Mouse (Mus musculus) thymus, postnatal 10 days (tissue): ENCODE measurements around the gene Ttyh3.
"Not testable (repeated sequence)": the region's sequence is repeated elsewhere in the genome, so short reads cannot be mapped to it uniquely, and the experiment has no call there.

ENCODE experiments used
- DNase-seq, 2 experiments: peaks; one replicate each; pipeline ENCODE4 v3.0.0; 2021; ENCODE audit warnings: low spot score in 2 of 2

Ttyh3 gene

GRCm38 (mm10) chr5:140648519-140649100 is at the start of gene Ttyh3:
TSS of gene Ttyh3 (minus strand) at chr5:140649031.
- DNase-seq = peak; percentile 52 to 55

- DNase-seq = no peak
Measured at GRCm38 (mm10) chr5:140695987-140696386, 47.2 kb upstream of the Ttyh3 start.

GRCm38 (mm10) chr5:140688434-140688833 is 39.6 kb upstream of the Ttyh3 start:
- DNase-seq = no peak

GRCm38 (mm10) chr5:140684343-140685148 is 35.7 kb upstream of the Ttyh3 start:
- no peak for DNase-seq

- DNase-seq = no peak
Measured at GRCm38 (mm10) chr5:140682113-140682512, 33.3 kb upstream of the Ttyh3 start.

GRCm38 (mm10) chr5:140680950-140681349 is 32.1 kb upstream of the Ttyh3 start:
- DNase-seq = no peak

GRCm38 (mm10) chr5:140680051-140680450 is 31.2 kb upstream of the Ttyh3 start:
- no peak for DNase-seq

DNA sequence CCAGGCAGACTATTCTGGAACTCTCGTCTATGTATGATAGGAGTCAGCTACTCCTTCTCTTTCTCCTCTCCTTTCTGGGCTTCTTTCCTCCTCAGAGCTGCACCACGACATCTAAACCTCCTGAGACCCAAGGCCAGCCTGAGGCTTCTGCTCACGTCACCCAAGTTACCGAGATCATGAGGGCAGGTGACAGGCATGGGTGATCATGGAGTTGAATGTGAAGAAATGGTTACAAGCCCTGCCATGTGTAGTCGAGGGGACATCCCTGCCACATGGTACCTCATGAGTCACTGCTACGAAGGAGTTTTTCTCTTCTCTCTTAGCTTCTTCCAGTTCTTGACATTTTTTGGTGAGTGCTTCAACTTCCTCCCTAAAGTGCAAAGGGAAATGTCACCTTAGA is 28.3 kb upstream of the Ttyh3 start:
- no peak for DNase-seq

DNA sequence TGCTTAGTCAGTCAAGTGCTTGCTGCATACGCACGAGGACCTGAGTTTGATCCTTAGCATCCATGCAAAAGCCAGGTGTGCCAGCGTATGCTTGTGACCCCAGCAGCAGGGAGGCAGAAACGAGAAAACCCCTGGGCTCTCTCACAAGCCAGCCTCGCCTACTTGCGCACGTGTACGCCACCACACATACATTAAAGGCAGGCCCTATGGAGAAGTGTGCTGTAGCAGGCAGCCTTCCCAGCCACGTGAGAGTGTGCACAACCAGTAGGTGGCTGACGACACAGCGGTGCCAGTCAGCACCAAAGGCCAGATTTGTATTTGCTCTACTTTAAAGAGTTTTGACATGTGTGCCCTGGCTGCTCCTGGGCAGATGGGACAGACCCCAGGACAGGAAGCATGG is 26.8 kb upstream of the Ttyh3 start:
- DNase-seq = no peak

GRCm38 (mm10) chr5:140675079-140675478 is 26.2 kb upstream of the Ttyh3 start:
- DNase-seq = no peak

DNA sequence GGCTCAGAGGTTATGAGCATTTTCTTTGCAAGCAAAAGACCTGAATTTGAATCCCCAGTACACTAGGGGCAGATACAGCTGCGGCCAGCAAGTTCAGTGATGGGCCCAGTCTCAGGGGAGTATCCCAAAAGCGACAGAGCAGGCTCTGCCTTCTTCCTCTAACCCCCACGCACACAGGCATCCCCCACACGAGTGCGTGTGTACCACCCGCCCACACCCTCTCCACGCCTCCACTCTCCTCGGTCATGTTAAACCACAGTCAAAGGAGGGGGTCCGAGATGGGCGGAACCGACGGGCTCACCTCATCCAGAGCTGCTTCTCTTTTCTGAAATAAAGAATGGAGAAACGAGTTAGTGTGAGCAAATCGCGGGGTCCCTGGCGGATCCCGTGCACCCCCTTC is 25.2 kb upstream of the Ttyh3 start:
- DNase-seq = no peak

DNA sequence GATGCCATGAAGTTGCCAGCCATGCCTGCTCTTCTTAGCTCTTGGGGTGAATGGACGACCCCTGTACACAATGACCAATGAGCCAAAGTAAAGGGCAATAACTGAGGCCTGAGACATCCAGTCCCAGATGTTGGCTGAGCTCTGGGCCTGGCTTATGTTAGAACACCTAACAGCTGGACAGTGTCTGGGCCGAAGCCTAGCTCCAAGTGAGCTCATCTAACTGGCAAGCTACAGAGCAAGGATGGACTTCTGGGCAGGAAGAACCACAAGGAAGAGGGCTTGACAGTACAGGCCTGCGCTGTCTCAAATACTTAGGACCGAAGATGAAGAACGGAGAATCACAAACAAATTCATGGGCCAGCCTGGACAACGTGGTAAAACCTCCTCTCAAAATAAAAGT is 23.8 kb upstream of the Ttyh3 start:
- DNase-seq = not testable (repeated sequence)

DNA sequence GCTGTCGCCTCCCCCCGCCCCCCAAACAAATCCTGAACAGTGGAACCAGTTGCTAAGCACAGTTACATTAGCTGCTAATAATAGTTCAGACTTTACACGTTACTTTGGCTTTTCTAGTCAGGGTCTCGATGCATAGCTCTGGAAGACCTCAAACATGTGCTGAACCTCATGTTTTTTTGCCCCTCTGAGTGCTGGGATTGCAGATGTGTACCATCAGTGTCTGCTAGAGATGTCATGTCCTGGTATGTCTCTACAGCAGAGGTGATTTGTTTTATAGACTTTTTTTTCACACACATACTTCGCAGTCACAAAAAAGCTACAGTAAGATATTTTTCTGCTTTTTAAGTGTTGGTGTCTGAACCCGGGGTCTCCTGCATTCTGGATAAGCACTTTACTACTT is 23.3 kb upstream of the Ttyh3 start:
- no peak for DNase-seq

- peak; percentile 47 to 72 for DNase-seq
Measured at GRCm38 (mm10) chr5:140663621-140664180, 14.9 kb upstream of the Ttyh3 start.

GRCm38 (mm10) chr5:140662741-140663592 is 14.1 kb upstream of the Ttyh3 start:
- DNase-seq = no peak

DNA sequence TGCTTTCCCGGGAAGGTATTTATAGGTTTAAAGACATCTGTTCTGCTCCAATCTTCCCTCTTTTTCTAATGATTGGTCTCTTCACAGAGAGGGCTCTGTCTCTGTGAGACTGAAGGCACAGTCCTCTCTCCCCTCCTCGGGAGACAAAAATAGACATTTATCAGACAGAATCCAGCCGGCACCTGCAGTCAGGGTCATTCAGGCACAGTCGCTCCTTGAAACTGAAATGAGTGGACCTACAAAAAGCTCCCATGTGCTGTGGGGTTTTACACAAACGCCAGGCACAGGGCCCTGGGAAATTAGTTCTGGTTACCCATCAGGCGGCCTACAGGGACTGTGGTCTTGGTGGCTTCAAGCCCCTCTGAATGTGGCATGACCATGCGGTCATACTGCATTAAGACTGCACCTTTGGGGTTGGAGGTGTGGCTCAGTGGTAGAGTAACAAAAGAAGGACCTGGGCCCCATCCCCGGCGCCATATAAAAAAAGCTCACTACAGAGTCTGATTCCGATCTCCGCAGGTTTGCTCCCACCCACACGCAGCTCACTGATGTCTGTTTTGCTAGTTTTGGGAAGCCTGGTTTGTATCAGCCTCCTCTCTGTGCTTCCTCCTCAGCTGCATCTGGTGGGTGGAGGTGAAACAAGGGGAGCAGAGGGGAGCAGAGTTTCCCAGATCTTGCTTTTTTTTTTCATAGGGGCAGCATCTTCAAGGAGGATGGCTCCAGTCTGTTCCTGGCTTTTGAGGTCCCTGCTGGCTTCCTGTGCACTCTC is 13.2 kb upstream of the Ttyh3 start:
- DNase-seq = no peak

GRCm38 (mm10) chr5:140661427-140661826 is 12.6 kb upstream of the Ttyh3 start:
- DNase-seq = no peak

GRCm38 (mm10) chr5:140660398-140660797 is 11.6 kb upstream of the Ttyh3 start:
- DNase-seq = no peak

DNA sequence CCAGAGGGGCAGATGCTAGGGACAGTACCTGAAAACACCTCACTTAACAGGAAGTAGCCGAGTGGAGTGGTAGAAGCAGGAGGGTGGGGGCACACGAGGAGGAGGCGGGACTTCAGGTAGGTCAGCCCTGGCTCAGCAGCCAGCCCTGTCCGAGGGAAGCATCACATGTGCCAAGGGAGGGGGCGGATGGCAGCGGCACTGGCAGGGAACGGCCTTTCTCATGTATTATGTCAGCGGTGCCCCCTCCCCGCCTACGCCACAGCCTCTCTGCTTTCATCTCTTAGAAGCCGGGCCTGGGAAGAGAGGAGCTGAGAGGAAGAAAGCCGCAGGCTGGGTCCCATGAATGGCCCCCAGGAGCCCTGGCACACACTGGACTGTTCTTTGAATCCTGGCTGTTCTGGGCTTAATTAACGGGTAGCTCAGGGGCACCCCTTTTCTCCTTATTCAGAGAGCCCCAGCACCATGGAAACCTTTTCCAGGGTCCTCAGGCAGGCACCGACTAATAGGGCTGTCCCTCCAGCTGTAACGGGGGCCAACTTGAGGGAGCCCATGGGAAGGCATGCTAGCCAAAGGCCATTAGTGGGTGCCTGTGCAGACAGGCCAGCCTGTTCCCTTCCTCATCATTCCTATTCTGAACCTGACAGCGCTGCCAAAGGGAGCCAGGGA is 10.9 kb upstream of the Ttyh3 start:
- no peak for DNase-seq

- DNase-seq = no peak
Measured at GRCm38 (mm10) chr5:140654096-140654845, 5.4 kb upstream of the Ttyh3 start.
